Mouse (Mus musculus) heart, embryonic 10.5 days (tissue): Measurements from ENCODE around the gene Slc25a14. TPM values are rescaled to one million over a fixed set of nuclear protein-coding genes. Genes with fewer than 3 reads are reported as not detected.

Experiments used
- DNase-seq: peaks from one replicate; pipeline ENCODE4 v3.0.0-alpha.2; 2017; ENCODE audit warnings: low spot score
- H3K27ac ChIP-seq: fragments of 300-500 bp; sonication (generic); 2 replicates; pipeline ENCODE4 v1.5.1; 2016; ENCODE audit warnings: mild to moderate bottlenecking
- H3K27me3 ChIP-seq: fragments of 300-500 bp; sonication (generic); 2 replicates; pipeline ENCODE4 v1.6.1; 2016; ENCODE audit warnings: mild to moderate bottlenecking; ENCODE audit not compliant: poor library complexity, insufficient read depth, severe bottlenecking
- H3K36me3 ChIP-seq: fragments of 300-500 bp; sonication (generic); 2 replicates; pipeline ENCODE4 v1.6.1; 2016; ENCODE audit warnings: mild to moderate bottlenecking, moderate library complexity
- H3K4me1 ChIP-seq: fragments of 300-500 bp; sonication (generic); 2 replicates; pipeline ENCODE4 v1.6.1; 2016; ENCODE audit warnings: mild to moderate bottlenecking
- H3K4me3 ChIP-seq: fragments of 300-500 bp; sonication (generic); 2 replicates; pipeline ENCODE4 v1.5.1; 2016; ENCODE audit warnings: mild to moderate bottlenecking, moderate library complexity
- H3K9me3 ChIP-seq: fragments of 300-500 bp; sonication (generic); 2 replicates; pipeline ENCODE4 v1.6.1; 2016; ENCODE audit warnings: mild to moderate bottlenecking, moderate library complexity
- WGBS: fragments of 180-500 bp; shearing (Covaris S2); methylation state at CpG from one replicate; pipeline ENCODE4 v1.1.7; 2016; 5-methylcytosine and 5-hydroxymethylcytosine counted together
- microRNA-seq: library from miRNA; unstranded; fragments of <30 nt; microRNA quantifications from one replicate; pipeline ENCODE4, GENCODE M21; 2017
- polyA plus RNA-seq: library from polyadenylated mRNA; unstranded; fragments of >200 nt; fragmentation: Nextera tagmentation; extraction: Ambion mirVana; gene quantifications from 2 replicates; pipeline ENCODE4 v1.2.1, GENCODE M21; 2016

The Slc25a14 gene
- polyA plus RNA-seq, 1 experiment from 2014 or later, result 10.9 TPM

GRCm38 (mm10) chrX:48671714-48672113 lies 48.5 kb downstream of the Slc25a14 start:
- no peaks in the 10 kb centered on the region for H3K9me3 ChIP-seq
- 0 out of 2 replicates have a peak, but pooled peaks cover 4% of the 10 kb centered on the region for H3K4me1 ChIP-seq
- no peak overlapping the region for H3K27ac ChIP-seq
- no peak overlapping the region for H3K4me3 ChIP-seq
- no peaks in the 10 kb centered on the region for H3K27me3 ChIP-seq
- 70% methylated on average over 3 of the region's 3 CpGs for WGBS
- DNase-seq, result no peak
- no peaks in the 10 kb centered on the region for H3K36me3 ChIP-seq

- 0 out of 2 replicates have a peak, but pooled peaks cover 4% of the 10 kb centered on the region for H3K4me1 ChIP-seq
- H3K27me3 ChIP-seq, result no peaks in the 10 kb centered on the region
- H3K9me3 ChIP-seq, result no peaks in the 10 kb centered on the region
- H3K27ac ChIP-seq, result no peak within 1 kb of the TSS
- DNase-seq, result no peak
- H3K4me3 ChIP-seq, result no peak within 1 kb of the TSS
- H3K36me3 ChIP-seq, result no peaks in the 10 kb centered on the region
- whole genome bisulfite sequencing, result 54% methylated on average over 4 of the region's 4 CpGs
Measured at GRCm38 (mm10) chrX:48674171-48674570, 51.0 kb downstream of the Slc25a14 start, which contains the start of gene Gpr119. TSS of gene Gpr119 (minus strand) at chrX:48674478.

GRCm38 (mm10) chrX:48683451-48683850 lies 60.2 kb downstream of the Slc25a14 start:
- no peak for DNase-seq
- Histone ChIP-seq H3K27ac (no peak overlapping the region), H3K4me1 (no peaks in the 10 kb centered on the region), H3K9me3 (no peaks in the 10 kb centered on the region), H3K27me3 (no peaks in the 10 kb centered on the region), H3K36me3 (no peaks in the 10 kb centered on the region), H3K4me3 (no peak overlapping the region)
- 20% methylated on average over 3 of the region's 3 CpGs for WGBS

- no peaks in the 10 kb centered on the region for H3K4me1 ChIP-seq
- 57% methylated on average over 5 of the region's 5 CpGs for WGBS
Measured at GRCm38 (mm10) chrX:48683857-48684256, 60.6 kb downstream of the Slc25a14 start.

GRCm38 (mm10) chrX:48694460-48694859 lies 71.2 kb downstream of the Slc25a14 start:
- Histone ChIP-seq H3K36me3 (peaks cover 10% of the 10 kb centered on the region; the same call in 1 of the 2 replicates), H3K27ac (0 out of 2 replicates have a peak overlapping the region, but pooled peaks have one; percentile 6), H3K4me3 (peak overlapping the region; percentile 68), H3K9me3 (no peaks in the 10 kb centered on the region), H3K4me1 (no peaks in the 10 kb centered on the region), H3K27me3 (no peaks in the 10 kb centered on the region)
- no peak for DNase-seq
- 19% methylated on average over 6 of the region's 6 CpGs for WGBS

More at GRCm38 (mm10) chrX:48683857-48684256, 60.6 kb downstream of the Slc25a14 start:
- no peak for DNase-seq
- Histone ChIP-seq H3K4me3 (no peak overlapping the region), H3K27ac (no peak overlapping the region), H3K27me3 (no peaks in the 10 kb centered on the region), H3K9me3 (no peaks in the 10 kb centered on the region), H3K36me3 (no peaks in the 10 kb centered on the region)

- WGBS, result 17% methylated on average over 37 of the region's 42 CpGs
- Histone ChIP-seq H3K27me3 (no peaks in the 10 kb centered on the region), H3K4me1 (no peaks in the 10 kb centered on the region), H3K4me3 (peak within 1 kb of the TSS; percentile 68), H3K36me3 (peaks cover 10% of the 10 kb centered on the region; the same call in 1 of the 2 replicates), H3K9me3 (no peaks in the 10 kb centered on the region), H3K27ac (peak within 1 kb of the TSS; percentile 81)
- peak; percentile 93 for DNase-seq
Measured at GRCm38 (mm10) chrX:48694864-48695371, 71.7 kb downstream of the Slc25a14 start, which contains the start of gene Rbmx2. TSS of gene Rbmx2 (plus strand) at chrX:48695004.

GRCm38 (mm10) chrX:48709701-48710100 lies 86.5 kb downstream of the Slc25a14 start:
- H3K27ac ChIP-seq, result no peak overlapping the region
- no peaks in the 10 kb centered on the region for H3K27me3 ChIP-seq
- H3K36me3 ChIP-seq, result peaks cover 22% of the 10 kb centered on the region; the same call in 1 of the 2 replicates
- no peaks in the 10 kb centered on the region for H3K9me3 ChIP-seq
- H3K4me1 ChIP-seq, result no peaks in the 10 kb centered on the region
- WGBS, result 86% methylated on average over 10 of the region's 10 CpGs
- DNase-seq, result no peak
- no peak overlapping the region for H3K4me3 ChIP-seq

Small RNA genes within 50 kb of the gene (microRNA-seq; reads per million reads assigned to microRNA genes)
- not detected for gene Gm27828

Other genes starting within 250 kb of the Slc25a14 start
- gene Elf4, start 160.3 kb upstream of the Slc25a14 start, polyA plus RNA-seq, result 9.9 and 15.7 TPM in 2 replicates
- 108 and 118 TPM in 2 replicates for gene Aifm1, start 109.8 kb upstream of the Slc25a14 start, polyA plus RNA-seq
- gene Rab33a, start 104.1 kb upstream of the Slc25a14 start, polyA plus RNA-seq, result 7.8 and 8.0 TPM in 2 replicates
- 7.4 and 8.8 TPM in 2 replicates for gene Zfp280c, start 28.9 kb upstream of the Slc25a14 start, polyA plus RNA-seq
- not detected in 2 replicates for gene Gpr119, start 51.1 kb downstream of the Slc25a14 start, polyA plus RNA-seq
- gene Rbmx2, start 71.6 kb downstream of the Slc25a14 start, polyA plus RNA-seq, result 20.2 and 22.7 TPM in 2 replicates